ENCODE assay signal across 25 mouse cellular contexts in the genomic region with DNA sequence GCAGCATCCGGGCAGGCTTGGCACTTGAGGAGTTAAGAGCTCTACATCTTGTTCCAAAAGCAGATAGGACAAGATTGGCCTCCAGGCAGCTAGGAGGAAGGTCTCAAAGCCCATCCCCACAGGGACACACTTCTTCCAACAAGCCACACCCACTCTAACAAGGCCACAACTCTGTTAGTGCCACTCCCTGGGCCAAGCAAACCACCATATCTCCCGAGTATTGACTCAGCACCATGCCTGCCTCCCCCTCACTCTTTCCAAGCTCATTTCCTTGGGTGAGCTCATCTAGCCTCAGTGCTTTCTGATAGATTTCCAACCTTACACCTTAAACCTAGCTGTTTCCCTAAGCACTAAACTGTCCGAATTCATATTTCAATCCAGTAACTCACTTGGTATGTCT. TPM values are rescaled to one million over a fixed set of nuclear protein-coding genes. Genes with fewer than 3 reads are reported as not detected.
"Had no signal": no experiment of that assay in that cellular context is flagged by ENCODE, and none has a peak within 500 bp of the region (broad histone marks: within the 10 kb centered on the region; RNA-seq: fewer than 3 reads in every experiment).

No protein-coding gene starts in this region.

- H3K9me3 ChIP-seq: liver, embryonic 13.5 days; liver, embryonic 15.5 days; lung, embryonic 15.5 days; midbrain, embryonic 10.5 days; midbrain, embryonic 12.5 days; neural tube, embryonic 13.5 days; neural tube, embryonic 15.5 days had no signal

- DNase-seq: liver, embryonic 13.5 days; liver, postnatal 0 days; lung, adult 2 months; lung, postnatal 14 days; lung, postnatal 36 days; midbrain, embryonic 14.5 days; right cerebral cortex, postnatal 14 days; thymus, adult 2 months; thymus, postnatal 25 days; thymus, postnatal 4 days had no signal

- H3K4me1 ChIP-seq: liver, embryonic 13.5 days; liver, embryonic 15.5 days; neural tube, embryonic 13.5 days had no signal

- H3K36me3 ChIP-seq: liver, embryonic 13.5 days; liver, embryonic 15.5 days; lung, embryonic 15.5 days; midbrain, embryonic 10.5 days; midbrain, embryonic 12.5 days; neural tube, embryonic 13.5 days; neural tube, embryonic 15.5 days had no signal

- H3K4me3 ChIP-seq: liver, embryonic 13.5 days; liver, embryonic 15.5 days; lung, embryonic 15.5 days; midbrain, embryonic 10.5 days; midbrain, embryonic 12.5 days; myocyte; neural tube, embryonic 13.5 days; neural tube, embryonic 15.5 days had no signal

- H3K4me2 ChIP-seq: liver, embryonic 13.5 days; liver, embryonic 15.5 days; lung, embryonic 15.5 days; midbrain, embryonic 12.5 days; neural tube, embryonic 13.5 days; neural tube, embryonic 15.5 days had no signal

- H3K9ac ChIP-seq: liver, embryonic 13.5 days; liver, embryonic 15.5 days; liver, postnatal 0 days; lung, embryonic 15.5 days; midbrain, embryonic 12.5 days; neural tube, embryonic 13.5 days; neural tube, embryonic 15.5 days had no signal

- H3K27ac ChIP-seq: liver, embryonic 13.5 days; liver, embryonic 15.5 days; lung, embryonic 15.5 days; macrophage; midbrain, embryonic 10.5 days; midbrain, embryonic 12.5 days; neural tube, embryonic 13.5 days; neural tube, embryonic 15.5 days had no signal

- ATAC-seq: liver, postnatal 0 days; lung, postnatal 0 days; midbrain, embryonic 16.5 days had no signal

RNA-seq across cellular contexts. Expression of gene Dbx1, which starts 26.9 kb away (rescaled TPM):
- total RNA-seq: megakaryocyte progenitor cell, adult 5-6 weeks; megakaryocyte-erythroid progenitor cell, adult 5-6 weeks had no signal
- polyA plus RNA-seq: liver, postnatal 0 days; lung, adult 2 months; lung, embryonic 15.5 days; lung, postnatal 0 days; macrophage; myocyte; spleen, adult 2 months; testis, adult 2 months; urinary bladder, adult 2 months had no signal
